Mouse (Mus musculus): ENCODE data around the gene Galnt2.

- TF ChIP-seq CTCF (IDR thresholded peaks at IDR 0.05; ENCODE audit: low read depth) (no peak), EP300 (IDR thresholded peaks at IDR 0.05; ENCODE audit: low read depth) (no peak)
Measured at GRCm38 (mm10) chr8:124230496-124231175, 555 bp upstream of the Galnt2 start.

Measured in heart, postnatal 0 days (tissue).